Mouse (Mus musculus) kidney, postnatal 14 days (tissue): ENCODE measurements at regions not wholly inside any gene's neighbourhood (a gene's known extent, or its start where the extent isn't known, plus 50 kb on each side); places are given as distances from the start of the nearest gene placed in this dataset.
"Not testable (repeated sequence)": the region's sequence is repeated elsewhere in the genome, so short reads cannot be mapped to it uniquely, and the experiment has no call there.

Experiments
- DNase-seq: peaks from one replicate; pipeline ENCODE4 v3.0.0; 2022; ENCODE audit warnings: mixed read lengths

- no peak for DNase-seq
Observed at GRCm38 (mm10) chr10:45859137-45859536, 281.5 kb downstream of the Hace1 start.

- no peak for DNase-seq
Observed at GRCm38 (mm10) chr10:45859909-45860308, 282.3 kb downstream of the Hace1 start.

GRCm38 (mm10) chr10:45860696-45861095 is 283.1 kb downstream of the Hace1 start:
- DNase-seq = no peak

- DNase-seq = no peak
Observed at GRCm38 (mm10) chr10:45865793-45866192, 288.2 kb downstream of the Hace1 start.

GRCm38 (mm10) chr10:45866860-45867259 is 289.2 kb downstream of the Hace1 start:
- DNase-seq = peak; percentile 27

GRCm38 (mm10) chr10:45871028-45871427 is 293.4 kb downstream of the Hace1 start:
- DNase-seq = no peak

GRCm38 (mm10) chr10:45872007-45872890 is 294.6 kb downstream of the Hace1 start:
- DNase-seq = peak; percentile 22

GRCm38 (mm10) chr10:45873805-45874780 is 296.5 kb downstream of the Hace1 start:
- peak; percentile 41 for DNase-seq

- DNase-seq = not testable (repeated sequence)
Observed at GRCm38 (mm10) chr10:45875287-45875686, 297.7 kb downstream of the Hace1 start.

GRCm38 (mm10) chr10:45883745-45884144 is 306.1 kb downstream of the Hace1 start:
- DNase-seq = no peak

- DNase-seq = no peak
Observed at GRCm38 (mm10) chr10:45886636-45887035, 309.0 kb downstream of the Hace1 start.

- DNase-seq = peak; percentile 4
Observed at GRCm38 (mm10) chr10:45888835-45889234, 311.2 kb downstream of the Hace1 start.

- peak; percentile 32 for DNase-seq
Observed at GRCm38 (mm10) chr10:45889381-45889951, 311.8 kb downstream of the Hace1 start.

GRCm38 (mm10) chr10:45890088-45890626 is 312.5 kb downstream of the Hace1 start:
- DNase-seq = no peak

GRCm38 (mm10) chr10:45892464-45892863 is 314.8 kb downstream of the Hace1 start:
- DNase-seq = no peak

- DNase-seq = no peak
Observed at GRCm38 (mm10) chr10:45893894-45894831, 316.5 kb downstream of the Hace1 start.

GRCm38 (mm10) chr10:45916928-45917327 is 339.3 kb downstream of the Hace1 start:
- DNase-seq = peak; percentile 15

GRCm38 (mm10) chr10:45925746-45926145 is 348.1 kb downstream of the Hace1 start:
- DNase-seq = no peak

- DNase-seq = no peak
Observed at GRCm38 (mm10) chr10:45933631-45934310, 356.1 kb downstream of the Hace1 start.

- no peak for DNase-seq
Observed at GRCm38 (mm10) chr10:45957686-45958085, 380.1 kb downstream of the Hace1 start.

GRCm38 (mm10) chr10:45972240-45972639 is 394.6 kb downstream of the Hace1 start:
- DNase-seq = peak; percentile 3
